Mouse (Mus musculus) embryonic facial prominence, embryonic 11.5 days (tissue): ENCODE measurements at regions not wholly inside any gene's neighbourhood (a gene's known extent, or its start where the extent isn't known, plus 50 kb on each side); places are given as distances from the start of the nearest gene placed in this dataset.

ENCODE experiments used
- ATAC-seq: fragments of 200-750 bp; cut with Nextera tagmentation; replicated peaks from 2 replicates; pipeline ENCODE4 v1.8.0; 2017; ENCODE audit warnings: low read depth; ENCODE audit not compliant: insufficient number of reproducible peaks, low FRiP score, low TSS enrichment
- DNase-seq: peaks from one replicate; pipeline ENCODE4 v3.0.0-alpha.2; 2015; ENCODE audit warnings: low spot score
- H3K27ac ChIP-seq: fragments of 300-500 bp; sonication (generic); replicated peaks from 2 replicates; pipeline ENCODE4 v1.5.1; 2014; ENCODE audit warnings: mild to moderate bottlenecking, low read depth, low read length, control low read depth
- H3K27me3 ChIP-seq: fragments of 300-500 bp; sonication (generic); 2 replicates; pipeline ENCODE4 v1.6.1; 2014; ENCODE audit warnings: mild to moderate bottlenecking, low read length, moderate library complexity, mixed read lengths; ENCODE audit not compliant: control insufficient read depth, insufficient read depth
- H3K36me3 ChIP-seq: fragments of 300-500 bp; sonication (generic); replicated peaks from 2 replicates; pipeline ENCODE4 v1.6.1; 2014; ENCODE audit warnings: low read depth, mild to moderate bottlenecking, low read length, moderate library complexity, mixed read lengths; ENCODE audit not compliant: control insufficient read depth, insufficient read depth
- H3K4me1 ChIP-seq: fragments of 300-500 bp; sonication (generic); 2 replicates; pipeline ENCODE4 v1.6.1; 2014; ENCODE audit warnings: low read length, mixed read lengths; ENCODE audit not compliant: control insufficient read depth, insufficient read depth
- H3K4me2 ChIP-seq: fragments of 300-500 bp; sonication (generic); 2 replicates; pipeline ENCODE4 v1.6.1; 2014; ENCODE audit warnings: low read depth, mild to moderate bottlenecking, control low read depth, low read length, moderate library complexity
- H3K4me3 ChIP-seq: fragments of 300-500 bp; sonication (generic); 2 replicates; pipeline ENCODE4 v1.5.1; 2014; ENCODE audit warnings: low read depth, low read length, control low read depth
- H3K9ac ChIP-seq: fragments of 300-500 bp; sonication (generic); replicated peaks from 2 replicates; pipeline ENCODE4 v1.6.1; 2014; ENCODE audit warnings: mild to moderate bottlenecking, control low read depth, low read length
- H3K9me3 ChIP-seq: fragments of 300-500 bp; sonication (generic); replicated peaks from 2 replicates; pipeline ENCODE4 v1.6.1; 2016; ENCODE audit warnings: mild to moderate bottlenecking, low read length, inconsistent platforms, mixed read lengths; ENCODE audit not compliant: control insufficient read depth
- WGBS: fragments of 180-500 bp; shearing (Covaris S2); extraction: QIAGEN DNeasy Blood & Tissue Kit; methylation state at CpG from one replicate; pipeline ENCODE4 v1.1.7; 2014; 5-methylcytosine and 5-hydroxymethylcytosine counted together

- H3K9me3 ChIP-seq = no peaks in the 10 kb centered on the region
- no peak for DNase-seq
- no peak for ATAC-seq
- no peaks in the 10 kb centered on the region for H3K27me3 ChIP-seq
- H3K27ac ChIP-seq = no peak overlapping the region
- 56% methylated on average over 9 of the region's 9 CpGs for WGBS
- no peaks in the 10 kb centered on the region for H3K36me3 ChIP-seq
- H3K9ac ChIP-seq = no peak overlapping the region
- no peaks in the 10 kb centered on the region for H3K4me1 ChIP-seq
- no peak overlapping the region for H3K4me3 ChIP-seq
- H3K4me2 ChIP-seq = no peak overlapping the region
Observed at GRCm38 (mm10) chr16:5829071-5829470, 56.1 kb upstream of the Rbfox1 start.

- Histone ChIP-seq H3K4me1 (no peaks in the 10 kb centered on the region), H3K27ac (no peak overlapping the region), H3K36me3 (no peaks in the 10 kb centered on the region), H3K27me3 (no peaks in the 10 kb centered on the region), H3K4me3 (no peak overlapping the region), H3K9me3 (no peaks in the 10 kb centered on the region), H3K9ac (no peak overlapping the region), H3K4me2 (no peak overlapping the region)
- WGBS = 52% methylated on average over 1 of the region's 1 CpGs
- DNase-seq (no peak), ATAC-seq (no peak)
Observed at GRCm38 (mm10) chr16:5823316-5823715, 61.8 kb upstream of the Rbfox1 start.

GRCm38 (mm10) chr16:5817166-5817565, 68.0 kb upstream of the Rbfox1 start:
- 41% methylated on average over 3 of the region's 3 CpGs for WGBS
- DNase-seq = peak; percentile 20
- H3K9me3 ChIP-seq = no peaks in the 10 kb centered on the region

GRCm38 (mm10) chr16:5812245-5812820, 72.8 kb upstream of the Rbfox1 start:
- no peak overlapping the region for H3K27ac ChIP-seq
- no peaks in the 10 kb centered on the region for H3K36me3 ChIP-seq
- H3K27me3 ChIP-seq = no peaks in the 10 kb centered on the region
- no peak overlapping the region for H3K9ac ChIP-seq
- no peaks in the 10 kb centered on the region for H3K4me1 ChIP-seq
- H3K4me2 ChIP-seq = no peak overlapping the region
- 77% methylated on average over 2 of the region's 2 CpGs for WGBS
- no peak overlapping the region for H3K4me3 ChIP-seq
- H3K9me3 ChIP-seq = no peaks in the 10 kb centered on the region
- DNase-seq (no peak), ATAC-seq (no peak)

More at GRCm38 (mm10) chr16:5817166-5817565, 68.0 kb upstream of the Rbfox1 start:
- H3K4me2 ChIP-seq = no peak overlapping the region
- ATAC-seq = no peak
- H3K9ac ChIP-seq = no peak overlapping the region
- H3K27me3 ChIP-seq = no peaks in the 10 kb centered on the region
- H3K27ac ChIP-seq = no peak overlapping the region
- H3K4me3 ChIP-seq = no peak overlapping the region
- no peaks in the 10 kb centered on the region for H3K36me3 ChIP-seq
- H3K4me1 ChIP-seq = no peaks in the 10 kb centered on the region

GRCm38 (mm10) chr16:5811654-5811992, 73.5 kb upstream of the Rbfox1 start:
- H3K27ac ChIP-seq = no peak overlapping the region
- H3K36me3 ChIP-seq = no peaks in the 10 kb centered on the region
- no peaks in the 10 kb centered on the region for H3K27me3 ChIP-seq
- no peak overlapping the region for H3K9ac ChIP-seq
- 62% methylated on average over 2 of the region's 2 CpGs for WGBS
- no peaks in the 10 kb centered on the region for H3K9me3 ChIP-seq
- H3K4me3 ChIP-seq = no peak overlapping the region
- ATAC-seq = no peak
- no peaks in the 10 kb centered on the region for H3K4me1 ChIP-seq
- DNase-seq = no peak
- H3K4me2 ChIP-seq = no peak overlapping the region

GRCm38 (mm10) chr16:5810986-5811653, 74.0 kb upstream of the Rbfox1 start:
- Histone ChIP-seq H3K27me3 (no peaks in the 10 kb centered on the region), H3K9me3 (no peaks in the 10 kb centered on the region), H3K27ac (no peak overlapping the region), H3K4me2 (no peak overlapping the region), H3K9ac (no peak overlapping the region), H3K4me1 (no peaks in the 10 kb centered on the region), H3K36me3 (no peaks in the 10 kb centered on the region), H3K4me3 (no peak overlapping the region)
- no peak for ATAC-seq
- DNase-seq = no peak
- WGBS = 60% methylated on average over 10 of the region's 10 CpGs

GRCm38 (mm10) chr16:5798188-5798587, 87.0 kb upstream of the Rbfox1 start:
- Histone ChIP-seq H3K9ac (no peak overlapping the region), H3K9me3 (no peaks in the 10 kb centered on the region), H3K4me3 (no peak overlapping the region), H3K4me1 (no peaks in the 10 kb centered on the region), H3K4me2 (no peak overlapping the region), H3K27me3 (no peaks in the 10 kb centered on the region), H3K27ac (no peak overlapping the region), H3K36me3 (no peaks in the 10 kb centered on the region)
- 61% methylated on average over 7 of the region's 7 CpGs for WGBS
- ATAC-seq (no peak), DNase-seq (no peak)

GRCm38 (mm10) chr16:5792216-5792615, 92.9 kb upstream of the Rbfox1 start:
- H3K9ac ChIP-seq = no peak overlapping the region
- H3K4me3 ChIP-seq = no peak overlapping the region
- H3K4me2 ChIP-seq = no peak overlapping the region
- WGBS = 31% methylated on average over 1 of the region's 1 CpGs
- no peaks in the 10 kb centered on the region for H3K9me3 ChIP-seq
- DNase-seq (peak; percentile 48), ATAC-seq (no peak)
- H3K36me3 ChIP-seq = no peaks in the 10 kb centered on the region
- no peaks in the 10 kb centered on the region for H3K27me3 ChIP-seq
- no peak overlapping the region for H3K27ac ChIP-seq
- H3K4me1 ChIP-seq = no peaks in the 10 kb centered on the region
